Mouse (Mus musculus) cerebellum, adult 2 months (tissue): ENCODE measurements around the gene Tnc.

Source experiments
- CTCF ChIP-seq: fragments of 200-500 bp; IDR thresholded peaks from 2 replicates; pipeline ENCODE4 v1.5.1; 2011; ENCODE audit warnings: low read depth, mild to moderate bottlenecking, control low read depth, low read length, moderate library complexity, borderline replicate concordance; ENCODE audit not compliant: insufficient read depth
- POLR2A ChIP-seq: fragments of 200-500 bp; IDR thresholded peaks from 2 replicates; pipeline ENCODE4 v1.6.1; 2011; ENCODE audit warnings: low read length, control low read depth, borderline replicate concordance; ENCODE audit not compliant: insufficient read depth

GRCm38 (mm10) chr4:64002168-64002567 lies 44.6 kb downstream of the Tnc start:
- TF ChIP-seq CTCF: no peak
- TF ChIP-seq POLR2A: no peak
